Mouse (Mus musculus): ENCODE data around the gene Dync1i2. TPM values are rescaled to one million over a fixed set of nuclear protein-coding genes. Genes with fewer than 3 reads are reported as not detected.

Dync1i2 gene
- polyA plus RNA-seq, 1 experiment, result 15.3 TPM

DNA sequence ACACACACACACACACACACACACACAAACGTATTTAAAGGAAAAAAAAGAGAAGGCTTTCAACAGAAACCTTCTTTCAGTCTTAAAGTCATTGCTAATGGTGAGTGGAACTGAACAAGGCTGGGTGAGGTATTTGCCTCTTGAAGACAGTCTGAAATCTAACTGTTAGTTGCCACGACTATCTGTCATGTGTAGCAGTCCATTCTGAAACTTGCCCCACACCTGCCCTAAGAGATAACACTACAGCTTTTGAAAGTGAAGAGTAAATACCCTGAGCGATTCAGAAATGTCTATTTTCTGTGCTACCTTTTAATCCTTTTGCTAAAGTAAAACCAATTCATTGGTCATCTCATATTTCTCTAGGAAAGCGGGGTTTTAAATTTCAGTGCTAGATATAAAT, 23.9 kb downstream of the Dync1i2 start:
- Histone ChIP-seq H3K36me3 (replicated peaks; ENCODE audit: low read length) (peaks cover 70% of the 10 kb centered on the region), H3K4me3 (replicated peaks) (no peak overlapping the region), H3K9me3 (no peaks in the 10 kb centered on the region), H3K4me1 (peaks cover 26% of the 10 kb centered on the region), H3K27me3 (replicated peaks) (no peaks in the 10 kb centered on the region)
- TF ChIP-seq GATA1 (IDR thresholded peaks at IDR 0.05; ENCODE audit: borderline replicate concordance, low read length) (no peak), FLI1 (IDR thresholded peaks at IDR 0.05; ENCODE audit: low read length) (no peak)

DNA sequence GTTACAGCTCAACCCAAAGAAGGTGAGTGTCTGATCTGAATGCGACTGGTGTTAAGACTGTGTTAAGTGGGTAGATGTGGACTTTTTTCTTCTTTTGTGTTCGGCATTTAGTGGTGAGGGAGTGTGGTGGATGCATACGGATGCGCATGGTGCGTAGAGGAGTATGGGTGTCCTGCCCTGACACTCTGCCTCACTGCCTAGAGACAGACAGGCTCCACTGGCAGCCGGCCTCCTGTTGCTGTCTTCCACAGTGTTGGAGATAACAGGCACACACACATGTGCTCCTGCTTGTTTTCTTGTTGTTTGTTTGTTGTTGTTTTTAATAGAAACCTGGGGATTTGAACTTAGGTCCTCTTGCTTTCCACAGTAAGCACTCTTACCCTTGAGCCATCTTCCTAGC, 24.5 kb downstream of the Dync1i2 start:
- Histone ChIP-seq H3K9me3 (no peaks in the 10 kb centered on the region), H3K27me3 (replicated peaks) (no peaks in the 10 kb centered on the region), H3K36me3 (replicated peaks; ENCODE audit: low read length) (peaks cover 74% of the 10 kb centered on the region), H3K4me3 (replicated peaks) (peak overlapping the region; percentile 53), H3K4me1 (peaks cover 26% of the 10 kb centered on the region)
- TF ChIP-seq FLI1 (IDR thresholded peaks at IDR 0.05; ENCODE audit: low read length) (no peak), GATA1 (IDR thresholded peaks at IDR 0.05; ENCODE audit: borderline replicate concordance, low read length) (no peak)

- TF ChIP-seq GATA1 (IDR thresholded peaks at IDR 0.05; ENCODE audit: borderline replicate concordance, low read length) (no peak), FLI1 (IDR thresholded peaks at IDR 0.05; ENCODE audit: low read length) (no peak)
- H3K27me3 ChIP-seq (replicated peaks), result no peaks in the 10 kb centered on the region
- H3K36me3 ChIP-seq (replicated peaks; ENCODE audit: low read length), result peaks cover 84% of the 10 kb centered on the region
These were observed 30.0 kb downstream of the Dync1i2 start for GRCm38 (mm10) chr2:71241505-71241904.

DNA sequence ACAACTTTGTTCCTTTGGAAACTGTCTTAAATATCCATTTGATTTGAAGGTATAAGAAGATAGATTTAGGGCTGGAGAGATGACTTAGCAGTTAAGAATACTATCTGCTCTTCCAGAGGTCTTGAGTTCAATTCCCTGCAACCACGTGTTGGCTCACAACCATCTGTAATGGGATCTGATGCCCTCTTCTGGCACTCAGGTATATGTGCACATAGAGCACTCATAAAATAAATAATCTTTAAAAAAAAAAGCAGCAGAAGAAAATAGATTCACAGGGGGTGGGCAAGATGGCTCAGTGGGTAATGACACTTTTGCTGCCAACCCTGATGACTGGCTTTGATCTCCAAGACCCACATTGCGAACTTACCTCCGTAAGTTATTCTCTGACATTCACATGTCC, 30.7 kb downstream of the Dync1i2 start:
- H3K4me3 ChIP-seq (replicated peaks), result no peak overlapping the region

More at GRCm38 (mm10) chr2:71241505-71241904, 30.0 kb downstream of the Dync1i2 start:
- no peak overlapping the region for H3K4me3 ChIP-seq (replicated peaks)
- 0 out of 2 replicates have a peak, but pooled peaks cover 3% of the 10 kb centered on the region for H3K4me1 ChIP-seq
- no peaks in the 10 kb centered on the region for H3K9me3 ChIP-seq

DNA sequence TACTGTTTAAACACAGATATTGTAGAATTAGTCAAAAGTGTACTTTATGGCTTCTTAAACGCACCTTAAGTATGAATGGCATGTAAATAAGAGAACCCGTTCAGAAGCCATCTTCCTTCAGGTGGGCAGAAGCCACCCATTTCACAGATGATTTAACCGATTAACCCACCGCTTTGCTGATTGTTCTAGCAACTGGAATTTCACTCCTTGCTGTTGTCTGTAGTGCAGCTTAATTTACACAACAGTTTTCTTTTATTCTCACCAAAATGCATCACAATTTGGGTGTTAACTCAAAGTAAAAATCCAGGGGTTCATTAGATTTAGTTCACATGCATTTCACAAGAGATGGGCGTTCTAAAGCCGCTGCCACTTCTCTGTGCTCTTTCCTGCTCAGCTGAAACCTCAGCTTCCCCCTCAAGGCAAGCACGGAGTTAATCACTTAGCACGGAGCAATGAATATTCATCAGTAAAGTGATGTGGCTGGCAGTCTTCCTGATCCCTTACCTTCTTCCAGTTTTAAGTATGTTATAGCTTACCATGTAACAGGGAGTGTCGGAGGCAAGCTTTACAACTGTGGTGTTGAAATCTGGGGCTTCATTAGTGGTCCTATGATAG, 31.7 kb downstream of the Dync1i2 start:
- H3K27me3 ChIP-seq (replicated peaks), result no peaks in the 10 kb centered on the region
- peaks cover 85% of the 10 kb centered on the region for H3K36me3 ChIP-seq (replicated peaks; ENCODE audit: low read length)
- no peaks in the 10 kb centered on the region for H3K9me3 ChIP-seq
- peaks cover 9% of the 10 kb centered on the region for H3K4me1 ChIP-seq
- no peak for TF ChIP-seq GATA1 (IDR thresholded peaks at IDR 0.05; ENCODE audit: borderline replicate concordance, low read length)
- no peak for TF ChIP-seq FLI1 (IDR thresholded peaks at IDR 0.05; ENCODE audit: low read length)
- H3K4me3 ChIP-seq (replicated peaks), result no peak overlapping the region

More for the DNA sequence above, 30.7 kb downstream of the Dync1i2 start:
- 0 out of 2 replicates have a peak, but pooled peaks cover 3% of the 10 kb centered on the region for H3K4me1 ChIP-seq
- H3K36me3 ChIP-seq (replicated peaks; ENCODE audit: low read length), result peaks cover 85% of the 10 kb centered on the region
- H3K9me3 ChIP-seq, result no peaks in the 10 kb centered on the region
- H3K27me3 ChIP-seq (replicated peaks), result no peaks in the 10 kb centered on the region
- TF ChIP-seq FLI1 (IDR thresholded peaks at IDR 0.05; ENCODE audit: low read length) (no peak), GATA1 (IDR thresholded peaks at IDR 0.05; ENCODE audit: borderline replicate concordance, low read length) (no peak)

- Histone ChIP-seq H3K27me3 (replicated peaks) (no peaks in the 10 kb centered on the region), H3K9me3 (no peaks in the 10 kb centered on the region), H3K4me3 (replicated peaks) (no peak overlapping the region), H3K4me1 (peaks cover 13% of the 10 kb centered on the region), H3K36me3 (replicated peaks; ENCODE audit: low read length) (peaks cover 86% of the 10 kb centered on the region)
- TF ChIP-seq FLI1 (IDR thresholded peaks at IDR 0.05; ENCODE audit: low read length) (no peak), GATA1 (IDR thresholded peaks at IDR 0.05; ENCODE audit: borderline replicate concordance, low read length) (no peak)
These were observed 33.3 kb downstream of the Dync1i2 start for GRCm38 (mm10) chr2:71244807-71245206.

DNA sequence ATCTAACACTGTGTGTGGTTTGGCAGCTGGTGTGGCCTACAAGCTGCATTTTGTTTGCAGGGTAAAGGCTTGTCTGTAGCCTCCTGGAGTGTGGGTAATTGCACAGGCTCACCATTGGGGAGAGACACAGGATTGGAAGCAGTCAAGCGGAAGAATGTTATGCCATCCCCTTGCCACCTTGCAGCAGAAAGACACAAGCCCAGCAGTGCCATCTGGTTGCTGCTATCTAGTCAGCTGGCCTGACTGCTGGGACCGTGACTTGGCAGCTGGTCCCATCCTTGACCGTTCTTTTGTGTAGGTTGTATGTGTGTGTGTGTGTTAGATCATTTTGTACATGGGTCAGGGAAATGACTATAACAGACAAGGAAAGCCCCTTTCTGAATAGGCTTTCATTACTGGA, 33.9 kb downstream of the Dync1i2 start:
- Histone ChIP-seq H3K4me3 (replicated peaks) (no peak overlapping the region), H3K4me1 (peaks cover 13% of the 10 kb centered on the region), H3K27me3 (replicated peaks) (no peaks in the 10 kb centered on the region), H3K36me3 (replicated peaks; ENCODE audit: low read length) (peaks cover 88% of the 10 kb centered on the region), H3K9me3 (no peaks in the 10 kb centered on the region)
- no peak for TF ChIP-seq GATA1 (IDR thresholded peaks at IDR 0.05; ENCODE audit: borderline replicate concordance, low read length)
- TF ChIP-seq FLI1 (IDR thresholded peaks at IDR 0.05; ENCODE audit: low read length), result no peak

DNA sequence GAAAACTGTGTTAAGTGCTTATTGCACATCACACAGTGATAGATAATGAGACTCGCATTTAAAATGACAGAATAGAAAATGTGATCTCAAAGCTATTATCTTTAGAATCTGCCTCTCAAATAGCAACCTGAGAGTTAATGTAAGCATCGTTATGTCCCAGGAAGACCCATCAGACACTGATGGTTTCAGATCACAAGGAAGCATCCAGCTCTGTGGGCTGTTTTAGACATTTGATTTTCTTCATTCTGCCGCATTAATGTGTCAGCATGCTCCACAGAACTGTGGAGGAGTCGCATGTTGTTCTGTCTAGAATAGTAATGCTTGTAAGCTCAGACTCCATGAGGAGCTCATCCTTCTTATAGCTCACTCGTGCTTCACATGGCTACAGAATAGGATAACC, 34.6 kb downstream of the Dync1i2 start:
- no peaks in the 10 kb centered on the region for H3K27me3 ChIP-seq (replicated peaks)
- TF ChIP-seq GATA1 (IDR thresholded peaks at IDR 0.05; ENCODE audit: borderline replicate concordance, low read length) (no peak), FLI1 (IDR thresholded peaks at IDR 0.05; ENCODE audit: low read length) (no peak)
- peaks cover 13% of the 10 kb centered on the region for H3K4me1 ChIP-seq
- peaks cover 90% of the 10 kb centered on the region for H3K36me3 ChIP-seq (replicated peaks; ENCODE audit: low read length)
- H3K4me3 ChIP-seq (replicated peaks), result no peak overlapping the region
- H3K9me3 ChIP-seq, result no peaks in the 10 kb centered on the region

DNA sequence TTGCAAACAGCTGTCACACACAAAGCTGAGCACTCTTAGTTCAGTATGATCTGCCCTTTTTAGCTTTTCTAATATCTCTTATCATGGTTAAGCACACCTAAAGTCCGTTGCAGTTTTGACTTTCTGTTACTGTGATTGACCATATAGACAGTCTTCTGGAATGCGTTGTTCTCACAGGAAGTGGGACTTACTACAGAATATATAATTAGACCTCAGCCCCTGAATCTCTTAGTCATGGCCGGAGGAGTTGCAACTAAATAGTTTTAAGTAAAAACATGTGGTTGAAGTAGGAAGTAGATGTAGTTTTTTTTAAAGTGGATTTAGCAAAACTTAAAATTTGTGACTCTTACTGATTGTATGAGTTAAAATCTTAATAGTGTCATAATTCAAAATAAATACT, 36.6 kb downstream of the Dync1i2 start:
- Histone ChIP-seq H3K36me3 (replicated peaks; ENCODE audit: low read length) (peaks cover 92% of the 10 kb centered on the region), H3K4me1 (peaks cover 13% of the 10 kb centered on the region), H3K9me3 (no peaks in the 10 kb centered on the region), H3K27me3 (replicated peaks) (no peaks in the 10 kb centered on the region), H3K4me3 (replicated peaks) (no peak overlapping the region)
- TF ChIP-seq FLI1 (IDR thresholded peaks at IDR 0.05; ENCODE audit: low read length), result no peak
- TF ChIP-seq GATA1 (IDR thresholded peaks at IDR 0.05; ENCODE audit: borderline replicate concordance, low read length), result no peak

DNA sequence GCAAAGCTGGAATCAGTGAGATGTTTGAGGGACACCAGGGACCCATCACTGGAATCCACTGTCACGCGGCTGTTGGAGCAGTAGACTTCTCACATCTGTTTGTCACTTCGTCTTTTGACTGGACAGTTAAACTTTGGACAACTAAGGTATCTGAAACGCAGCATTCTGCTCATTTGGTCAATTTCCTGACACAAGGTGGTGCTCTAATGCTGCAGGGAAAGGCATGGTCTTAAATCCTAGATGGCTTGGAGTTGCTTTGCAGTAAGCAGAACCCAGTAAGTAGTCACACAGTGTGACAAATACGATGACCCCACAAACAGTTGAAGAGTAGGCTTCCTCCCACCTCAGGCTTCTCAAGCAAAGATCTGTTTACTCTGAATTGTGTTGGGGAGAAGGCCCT, 39.3 kb downstream of the Dync1i2 start:
- Histone ChIP-seq H3K9me3 (no peaks in the 10 kb centered on the region), H3K36me3 (replicated peaks; ENCODE audit: low read length) (peaks cover 91% of the 10 kb centered on the region), H3K27me3 (replicated peaks) (no peaks in the 10 kb centered on the region), H3K4me3 (replicated peaks) (no peak overlapping the region), H3K4me1 (peaks cover 25% of the 10 kb centered on the region)
- TF ChIP-seq FLI1 (IDR thresholded peaks at IDR 0.05; ENCODE audit: low read length) (no peak), GATA1 (IDR thresholded peaks at IDR 0.05; ENCODE audit: borderline replicate concordance, low read length) (no peak)
